Mouse (Mus musculus) embryonic fibroblast, embryonic 13.5 days (primary cell): Measurements from ENCODE around the gene Kirrel3. TPM values are rescaled to one million over a fixed set of nuclear protein-coding genes. Genes with fewer than 3 reads are reported as not detected.

Source experiments
- H3K27ac ChIP-seq: 2 replicates; pipeline ENCODE4 v1.5.1; 2012; ENCODE audit warnings: low read length, control low read depth, inconsistent platforms; ENCODE audit not compliant: insufficient read depth
- H3K4me1 ChIP-seq: 2 replicates; pipeline ENCODE4 v1.6.1; 2011; ENCODE audit warnings: low read length; ENCODE audit not compliant: control insufficient read depth, insufficient read depth
- H3K4me3 ChIP-seq: 2 replicates; pipeline ENCODE4 v1.5.1; 2011; ENCODE audit warnings: mild to moderate bottlenecking, control low read depth, low read length; ENCODE audit not compliant: insufficient read depth
- CTCF ChIP-seq: IDR thresholded peaks from 2 replicates; pipeline ENCODE4 v1.5.1; 2011; ENCODE audit warnings: mild to moderate bottlenecking, control low read depth, low read length, moderate library complexity, borderline replicate concordance; ENCODE audit not compliant: insufficient read depth
- POLR2A ChIP-seq: IDR thresholded peaks from 2 replicates; pipeline ENCODE4 v1.6.1; 2011; ENCODE audit warnings: low read depth, mild to moderate bottlenecking, control low read depth, low read length, moderate library complexity
- polyA plus RNA-seq: library from polyadenylated mRNA; stranded (reverse); fragments of >200 nt; gene quantifications from 2 replicates; pipeline ENCODE4 v1.2.4, GENCODE M21; 2011; ENCODE audit warnings: low read depth; ENCODE audit not compliant: missing spikeins, insufficient read length

The Kirrel3 gene
- polyA plus RNA-seq, 1 experiment: 0.97 TPM

DNA sequence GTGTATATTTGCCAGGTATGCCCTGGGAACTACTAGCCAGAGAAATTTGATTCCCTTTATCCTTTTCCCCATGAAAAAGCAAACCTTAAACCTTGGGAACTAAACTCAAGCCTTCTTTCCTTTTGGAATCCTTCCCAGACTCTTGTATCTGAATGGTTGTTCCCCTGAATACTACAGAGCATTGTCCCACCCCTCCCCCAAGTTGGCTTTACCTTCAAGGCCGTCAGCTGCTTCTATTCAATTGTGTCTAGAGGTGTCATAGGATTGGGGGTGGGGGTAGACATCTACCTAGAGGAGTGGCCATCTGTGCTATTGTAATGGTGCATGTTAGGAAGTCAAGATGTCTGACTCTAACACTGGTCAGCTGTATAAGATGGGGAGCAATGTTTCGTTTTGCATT lies 351.1 kb downstream of the Kirrel3 start:
- Histone ChIP-seq H3K4me3 (no peak overlapping the region), H3K4me1 (no peaks in the 10 kb centered on the region), H3K27ac (no peak overlapping the region)
- TF ChIP-seq POLR2A (no peak), CTCF (no peak)

DNA sequence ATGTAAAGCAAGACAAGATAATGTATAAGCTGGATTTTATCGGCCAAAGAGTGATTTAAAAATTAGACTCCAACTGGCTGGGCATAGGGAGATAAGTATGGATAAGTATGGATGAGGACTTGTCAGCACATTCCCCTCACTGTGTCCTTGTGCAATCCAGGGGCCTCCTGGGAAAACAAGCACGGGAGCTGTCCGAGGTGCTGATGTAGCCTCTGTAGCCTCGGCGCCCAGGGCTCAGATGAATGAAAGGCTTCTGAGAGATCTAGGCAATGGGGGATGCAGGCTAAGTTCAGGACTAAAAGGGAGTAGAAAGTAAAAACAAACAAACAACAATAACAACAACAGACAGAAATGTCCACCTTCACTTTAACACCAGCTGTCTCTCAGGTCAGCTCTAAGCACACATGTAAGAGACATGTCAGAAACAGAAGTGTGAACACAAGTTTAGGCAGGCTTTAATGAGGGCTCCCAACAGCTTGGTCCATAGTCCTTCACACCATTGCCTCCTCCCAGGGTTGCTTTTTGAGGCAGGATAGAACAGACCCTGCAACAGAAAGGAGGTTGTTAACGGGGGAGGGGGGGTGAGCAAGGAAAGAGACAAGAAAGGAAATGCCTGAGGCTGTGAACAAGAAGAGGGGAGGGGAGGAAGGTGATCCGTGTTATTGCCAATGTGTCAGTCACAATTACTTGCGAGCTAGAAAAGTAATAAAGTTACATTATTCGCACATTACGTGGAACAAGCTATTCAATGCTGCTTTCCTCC lies 352.2 kb downstream of the Kirrel3 start:
- H3K4me1 ChIP-seq: no peaks in the 10 kb centered on the region
- no peak overlapping the region for H3K27ac ChIP-seq
- no peak for TF ChIP-seq POLR2A
- no peak for TF ChIP-seq CTCF
- no peak overlapping the region for H3K4me3 ChIP-seq

DNA sequence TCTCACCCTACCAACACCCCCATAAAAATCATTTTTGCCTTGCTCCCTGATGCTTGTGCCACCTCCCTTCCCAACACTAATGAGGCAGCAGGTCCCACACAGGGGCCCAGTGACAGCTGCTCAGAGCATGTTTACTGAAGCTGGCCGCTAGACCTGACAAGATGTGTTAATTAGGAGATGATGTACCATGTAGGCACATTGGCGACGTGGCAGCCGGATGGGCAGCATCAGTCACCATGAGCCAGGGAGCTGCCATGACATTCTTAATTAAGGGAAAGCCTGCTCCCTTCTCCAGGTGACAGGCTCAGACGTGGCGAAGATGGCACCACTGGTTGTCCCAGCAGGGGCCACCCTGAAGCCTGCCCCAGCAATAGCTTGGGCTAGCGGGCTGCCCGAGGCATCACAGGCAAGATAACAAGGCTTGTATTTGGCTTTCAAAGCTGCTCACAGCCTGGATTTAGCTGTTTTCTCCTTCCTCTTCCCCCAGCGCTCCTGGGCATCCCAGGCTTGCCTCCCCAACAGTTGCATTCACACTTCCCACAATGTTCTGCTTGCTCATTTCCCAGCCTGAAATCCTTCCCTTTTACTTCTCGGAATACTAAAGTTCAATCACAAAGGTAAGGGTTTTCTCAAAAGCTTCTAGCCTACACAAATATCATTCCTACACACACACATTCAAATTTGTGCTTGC lies 357.7 kb downstream of the Kirrel3 start:
- TF ChIP-seq CTCF (no peak), POLR2A (no peak)
- H3K27ac ChIP-seq: no peak overlapping the region
- no peak overlapping the region for H3K4me3 ChIP-seq
- peaks cover 2% of the 10 kb centered on the region; the same call in 1 of the 2 replicates for H3K4me1 ChIP-seq

DNA sequence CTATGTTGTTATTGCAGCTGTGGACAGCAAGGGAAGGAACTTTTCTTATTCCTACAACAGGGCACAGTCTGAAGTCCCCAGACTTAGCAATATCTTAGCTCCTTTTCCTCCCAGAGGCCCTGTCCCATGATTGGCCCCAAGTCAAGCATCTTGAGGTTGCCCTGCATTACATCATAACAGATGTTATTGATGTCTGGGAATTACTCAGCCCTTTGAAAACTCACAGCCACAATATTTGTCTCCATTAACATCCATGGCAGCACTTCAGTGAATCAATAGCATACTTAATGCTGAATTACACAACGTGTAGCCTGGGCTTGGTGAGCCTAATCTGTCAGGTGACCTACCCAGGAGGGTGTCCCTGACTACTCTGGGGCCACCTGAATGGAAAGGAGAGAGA lies 360.7 kb downstream of the Kirrel3 start:
- no peak for TF ChIP-seq POLR2A
- no peak for TF ChIP-seq CTCF
- Histone ChIP-seq H3K27ac (no peak overlapping the region), H3K4me3 (no peak overlapping the region), H3K4me1 (peaks cover 2% of the 10 kb centered on the region; the same call in 1 of the 2 replicates)

DNA sequence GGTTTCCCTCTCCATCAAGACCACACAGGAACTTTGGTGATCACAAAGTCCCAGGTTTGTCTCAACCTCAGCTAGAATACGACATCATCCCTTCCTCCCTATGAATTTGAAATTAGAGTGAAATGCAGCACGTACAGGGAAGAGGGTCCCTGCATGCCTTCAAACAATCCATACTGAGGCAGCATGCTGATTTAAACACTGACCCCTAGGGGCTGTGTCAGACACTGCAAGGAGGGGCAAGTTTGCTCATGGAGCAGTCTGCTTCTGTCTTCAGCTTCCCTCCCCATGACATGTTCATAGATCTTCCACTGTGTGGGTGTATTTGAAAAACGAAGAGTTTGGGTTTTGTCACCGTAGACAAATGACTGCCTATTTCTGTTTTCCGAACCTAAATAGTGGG lies 362.0 kb downstream of the Kirrel3 start:
- H3K4me3 ChIP-seq: no peak overlapping the region
- peaks cover 2% of the 10 kb centered on the region; the same call in 1 of the 2 replicates for H3K4me1 ChIP-seq
- TF ChIP-seq CTCF (peak; percentile 33; the same call in 1 of the 2 replicates), POLR2A (no peak)
- no peak overlapping the region for H3K27ac ChIP-seq

DNA sequence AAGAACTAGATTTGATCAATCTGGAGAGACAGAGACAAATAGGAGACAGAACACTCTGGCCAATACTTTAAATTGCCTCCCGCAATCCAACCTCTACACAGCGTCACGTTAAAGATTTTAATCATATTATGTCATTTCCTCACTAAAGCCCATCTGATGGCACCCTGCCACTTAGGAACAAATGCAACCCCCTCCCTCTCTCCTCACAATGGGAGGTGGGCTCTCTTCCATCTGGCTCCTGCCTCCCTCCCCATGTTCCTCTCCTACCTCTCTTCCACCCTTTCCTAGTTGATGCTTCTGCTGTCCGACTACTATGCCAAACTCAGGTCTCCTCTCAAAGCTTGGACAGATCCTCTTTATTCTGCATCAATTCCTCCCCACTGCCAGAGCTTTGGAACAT lies 365.4 kb downstream of the Kirrel3 start:
- no peak for TF ChIP-seq CTCF
- no peak for TF ChIP-seq POLR2A
- no peak overlapping the region for H3K27ac ChIP-seq
- peaks cover 2% of the 10 kb centered on the region; the same call in 1 of the 2 replicates for H3K4me1 ChIP-seq
- H3K4me3 ChIP-seq: no peak overlapping the region

DNA sequence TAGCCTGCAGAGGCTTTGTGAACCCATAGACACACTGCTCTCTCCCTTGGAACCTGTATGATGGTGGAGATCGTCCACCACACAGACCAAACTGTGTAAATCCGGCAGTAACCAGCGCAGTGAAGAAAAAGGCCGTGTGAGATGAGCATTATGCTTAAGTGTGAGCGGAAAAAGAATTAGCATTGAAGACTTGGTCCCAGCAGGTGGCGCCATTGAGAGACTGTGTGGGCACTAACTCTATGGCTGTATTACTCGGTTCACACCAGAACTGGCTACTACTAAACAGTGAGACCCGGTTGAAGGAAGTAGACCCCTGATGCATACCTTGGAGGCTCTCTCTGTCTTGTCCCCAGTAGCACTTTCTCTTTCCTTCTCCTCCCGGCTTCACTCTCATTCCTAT lies 371.9 kb downstream of the Kirrel3 start:
- H3K27ac ChIP-seq: no peak overlapping the region
- TF ChIP-seq POLR2A: no peak
- TF ChIP-seq CTCF: no peak

DNA sequence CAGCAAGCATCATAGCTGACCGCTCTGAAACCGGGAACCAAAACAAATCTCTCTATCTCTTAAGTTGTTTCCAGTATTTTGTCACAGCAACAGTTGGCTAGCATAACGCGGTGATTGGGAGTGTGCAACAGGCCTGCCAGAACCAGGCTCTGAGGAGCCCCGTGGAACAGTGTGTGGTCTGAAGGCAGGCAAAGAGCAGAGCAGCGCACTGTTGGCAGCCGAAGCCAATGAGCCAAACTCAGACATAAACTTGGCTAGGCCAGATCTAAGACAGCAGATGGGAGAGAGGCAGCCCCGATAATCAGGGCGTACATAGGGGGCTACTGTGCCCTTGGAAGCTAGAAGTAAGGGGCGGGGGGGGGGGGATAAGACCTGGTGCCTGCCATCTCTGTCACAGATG lies 372.4 kb downstream of the Kirrel3 start:
- no peak overlapping the region for H3K4me3 ChIP-seq
- no peak for TF ChIP-seq CTCF
- no peak for TF ChIP-seq POLR2A
- no peak overlapping the region for H3K27ac ChIP-seq
- no peaks in the 10 kb centered on the region for H3K4me1 ChIP-seq

More for the DNA sequence above, 371.9 kb downstream of the Kirrel3 start:
- no peaks in the 10 kb centered on the region for H3K4me1 ChIP-seq
- H3K4me3 ChIP-seq: no peak overlapping the region

DNA sequence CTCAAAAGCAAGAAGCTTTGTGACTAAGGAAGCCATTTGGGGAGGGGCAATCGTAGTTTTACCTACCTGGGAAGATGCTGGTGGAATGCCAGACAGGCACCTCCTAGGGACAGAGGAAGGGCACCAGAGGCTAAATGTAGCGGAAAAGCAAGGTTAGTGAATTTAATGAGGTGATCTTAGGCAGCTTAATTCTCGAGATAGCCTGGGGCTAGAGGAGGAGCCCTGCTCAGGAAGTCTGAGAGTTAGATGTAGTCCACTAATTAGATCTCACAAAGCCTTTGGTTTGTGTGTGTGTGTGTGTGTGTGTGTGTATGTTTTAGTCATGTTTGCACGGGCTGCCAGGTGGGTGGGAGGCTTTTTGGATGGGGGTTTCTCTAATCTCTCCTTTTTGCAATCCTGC lies 375.2 kb downstream of the Kirrel3 start:
- no peak overlapping the region for H3K27ac ChIP-seq
- TF ChIP-seq POLR2A (no peak), CTCF (no peak)
- no peaks in the 10 kb centered on the region for H3K4me1 ChIP-seq
- H3K4me3 ChIP-seq: no peak overlapping the region

DNA sequence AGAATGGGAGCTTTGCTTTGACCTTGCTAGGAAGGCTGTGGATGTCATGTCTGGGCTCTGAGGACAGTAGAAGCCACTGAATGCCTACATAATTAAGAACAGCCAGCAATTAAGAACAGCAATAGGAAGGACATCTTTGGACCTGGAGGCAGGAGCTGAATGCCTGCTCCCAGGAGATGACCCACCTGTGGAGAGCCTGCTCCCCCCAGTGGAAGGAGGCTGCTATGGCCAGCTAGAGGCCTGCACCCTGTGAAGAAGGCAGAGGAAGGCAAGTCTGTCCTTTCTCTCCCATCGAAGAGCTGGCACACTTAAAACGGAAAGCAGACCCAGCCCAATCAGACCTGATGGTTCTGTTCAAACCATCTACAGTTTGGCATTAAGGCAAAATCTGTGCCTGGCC lies 376.1 kb downstream of the Kirrel3 start:
- Histone ChIP-seq H3K27ac (no peak overlapping the region), H3K4me3 (no peak overlapping the region), H3K4me1 (no peaks in the 10 kb centered on the region)
- no peak for TF ChIP-seq POLR2A
- TF ChIP-seq CTCF: peak; percentile 73
